In genomic region chr11:84893113-84893512, GRCm38 (mm10) we compare ENCODE assay signal across 16 mouse cellular contexts.
"Had no signal": no experiment of that assay in that cellular context is flagged by ENCODE, and none has a peak within 500 bp of the region (broad histone marks: within the 10 kb centered on the region; RNA-seq: fewer than 3 reads in every experiment).

No protein-coding gene starts in this region.

- H3K9ac ChIP-seq: neural tube, embryonic 12.5 days; neural tube, embryonic 13.5 days; neural tube, embryonic 15.5 days; stomach, embryonic 15.5 days had no signal

- H3K4me2 ChIP-seq: neural tube, embryonic 12.5 days; neural tube, embryonic 13.5 days; neural tube, embryonic 15.5 days; stomach, embryonic 15.5 days had no signal

- H3K4me1 ChIP-seq: neural tube, embryonic 12.5 days; neural tube, embryonic 13.5 days; neural tube, embryonic 15.5 days; stomach, embryonic 15.5 days had no signal

- H3K9me3 ChIP-seq: neural tube, embryonic 12.5 days; neural tube, embryonic 13.5 days; neural tube, embryonic 15.5 days; stomach, embryonic 15.5 days had no signal

- DNase-seq: retina, postnatal 1 day; right cerebral cortex, adult 18-20 months; right cerebral cortex, postnatal 14 days; right cerebral cortex, postnatal 25 days; right cerebral cortex, postnatal 4 days; spleen, adult 18-20 months; thymus, adult 18-20 months; thymus, adult 2 months; thymus, postnatal 14 days; thymus, postnatal 25 days; thymus, postnatal 36 days; thymus, postnatal 4 days had no signal

- H3K4me3 ChIP-seq: neural tube, embryonic 12.5 days; neural tube, embryonic 13.5 days; neural tube, embryonic 15.5 days; stomach, embryonic 15.5 days had no signal

- H3K27ac ChIP-seq: neural tube, embryonic 12.5 days; neural tube, embryonic 13.5 days; neural tube, embryonic 15.5 days; stomach, embryonic 15.5 days had no signal

- H3K27me3 ChIP-seq: neural tube, embryonic 12.5 days; neural tube, embryonic 13.5 days; neural tube, embryonic 15.5 days; stomach, embryonic 15.5 days had no signal
